Mouse (Mus musculus) adrenal gland, adult 18-20 months (tissue): Measurements from ENCODE around the gene Vmn2r23. TPM values are rescaled to one million over a fixed set of nuclear protein-coding genes. Genes with fewer than 3 reads are reported as not detected.
"Not testable (repeated sequence)": the region's sequence is repeated elsewhere in the genome, so short reads cannot be mapped to it uniquely, and the experiment has no call there.

Experiments used
- DNase-seq, 2 experiments: peaks; one replicate each; pipeline ENCODE4 v3.0.0; 2021 to 2022; ENCODE audit warnings: low spot score in 2 of 2
- long read RNA-seq, 2 experiments: library from polyadenylated mRNA; stranded (forward); transcript quantifications; one replicate each; pipeline ENCODE4 v2.0.0; 2021
- total RNA-seq, 2 experiments: library from RNA; stranded (reverse); gene quantifications; 1 replicate in 1 of 2; 2 replicates in 1 of 2; pipeline ENCODE4 v1.2.3; 2021

Vmn2r23 gene
- not detected for total RNA-seq
- long read RNA-seq, experiment 1, result 0 reads
- long read RNA-seq, experiment 2, result 0 reads

- no peak for DNase-seq
Observed at GRCm38 (mm10) chr6:123702370-123702769, at the start of gene Vmn2r23. Gene Vmn2r23 (plus strand): TSS chr6:123702670.

GRCm38 (mm10) chr6:123657040-123657439 lies 45.4 kb upstream of the Vmn2r23 start:
- DNase-seq, result no peak

GRCm38 (mm10) chr6:123696639-123697038 lies 5.8 kb upstream of the Vmn2r23 start:
- DNase-seq, result not testable (repeated sequence)

- DNase-seq, result no peak
Observed at GRCm38 (mm10) chr6:123697213-123697612, 5.3 kb upstream of the Vmn2r23 start.

GRCm38 (mm10) chr6:123770031-123770430 lies 67.6 kb downstream of the Vmn2r23 start:
- no peak for DNase-seq

GRCm38 (mm10) chr6:123778579-123778978 lies 76.1 kb downstream of the Vmn2r23 start, which contains the start of gene Vmn2r24:
Gene Vmn2r24 (plus strand): TSS chr6:123778879.
- no peak for DNase-seq

GRCm38 (mm10) chr6:123784857-123785256 lies 82.4 kb downstream of the Vmn2r23 start:
- no peak for DNase-seq

GRCm38 (mm10) chr6:123793746-123794145 lies 91.3 kb downstream of the Vmn2r23 start:
- no peak for DNase-seq

Other genes starting within 250 kb of the Vmn2r23 start
- gene Vmn2r21, start 169.3 kb upstream of the Vmn2r23 start, total RNA-seq, result not detected
- gene Vmn2r22, start 51.9 kb upstream of the Vmn2r23 start, total RNA-seq, result not detected
- under 1 TPM in 1 of 2 experiments, not detected in 1; 0.03 TPM for gene Vmn2r24, start 76.2 kb downstream of the Vmn2r23 start, total RNA-seq
- not detected for gene Vmn2r25, start 150.8 kb downstream of the Vmn2r23 start, total RNA-seq